Mouse (Mus musculus): Measurements from ENCODE around the gene Metrn. TPM values are rescaled to one million over a fixed set of nuclear protein-coding genes. Genes with fewer than 3 reads are reported as not detected.

Metrn gene
- total and polyA plus RNA-seq, 3 experiments: 16.9 to 50.1 (median 23.7) TPM

- TF ChIP-seq MAX (IDR thresholded peaks at IDR 0.05; ENCODE audit: low read length): no peak
- TF ChIP-seq ETS1 (conservative IDR thresholded peaks at IDR 0.05; ENCODE audit: low read depth, low read length): no peak
- TF ChIP-seq E2F4 (IDR thresholded peaks at IDR 0.05; ENCODE audit: insufficient replicate concordance, low read depth, low read length): no peak
- TF ChIP-seq CTCF (conservative IDR thresholded peaks at IDR 0.05 in 1 of 2, IDR thresholded peaks at IDR 0.05 in 1 of 2; ENCODE audit: low read depth in 2 of 2, low read length in 2 of 2): no peak
- TF ChIP-seq MAZ (IDR thresholded peaks at IDR 0.05; ENCODE audit: low read depth, low read length): no peak
- no peak for TF ChIP-seq CHD2 (IDR thresholded peaks at IDR 0.05; ENCODE audit: low read length)
- H3K27me3 ChIP-seq (replicated peaks): peaks cover 97% of the 10 kb centered on the region
- dilution Hi-C loops (cut with MboI; ENCODE audit: extremely low pct_ligation_motif_present, extremely low pct_unique_long_range_greater_than_20kb, low sequenced_read_pairs): no loop called here
- H3K4me2 ChIP-seq (ENCODE audit: insufficient read depth, low read depth, poor library complexity, severe bottlenecking): no peak within 1 kb of the TSS
- H3K79me2 ChIP-seq (replicated peaks; ENCODE audit: control insufficient read depth, extremely low read depth, insufficient read depth, poor library complexity, severe bottlenecking): no peaks in the 10 kb centered on the region
- H3K9ac ChIP-seq (ENCODE audit: insufficient read depth, low read depth): no peak within 1 kb of the TSS
- H3K36me3 ChIP-seq (replicated peaks in 1 of 2; ENCODE audit: control insufficient read depth in 1 of 2, insufficient read depth in 1 of 2, low read length in 1 of 2): no peaks in the 10 kb centered on the region
- no peak within 1 kb of the TSS for H3K27ac ChIP-seq (ENCODE audit: insufficient read depth, low read depth)
- H3K9me3 ChIP-seq (replicated peaks; ENCODE audit: low read length): no peaks in the 10 kb centered on the region
- H3K4me3 ChIP-seq (replicated peaks in 1 of 3; ENCODE audit: low read depth in 2 of 3, low read length in 2 of 3, poor library complexity in 1 of 3): no peak within 1 kb of the TSS
- in situ Hi-C loops (cut with MboI; ENCODE audit: low pct_ligation_motif_present, low pct_unique_long_range_greater_than_20kb, low sequenced_read_pairs): no loop called here
- no peaks in the 10 kb centered on the region for H3K4me1 ChIP-seq (ENCODE audit: control insufficient read depth in 1 of 2, insufficient read depth in 2 of 2)
- no peak for DNase-seq (ENCODE audit: extremely low read depth)
Observed at GRCm38 (mm10) chr17:25754241-25754640, 42.7 kb downstream of the Metrn start, which contains the start of gene Msln. Gene Msln, minus strand, starts transcription at chr17:25754378.

- in situ Hi-C loops (cut with MboI; ENCODE audit: low pct_ligation_motif_present, low pct_unique_long_range_greater_than_20kb, low sequenced_read_pairs) (no loop called here), dilution Hi-C loops (cut with MboI; ENCODE audit: extremely low pct_ligation_motif_present, extremely low pct_unique_long_range_greater_than_20kb, low sequenced_read_pairs) (no loop called here)
- H3K9me3 ChIP-seq (replicated peaks; ENCODE audit: low read length): no peaks in the 10 kb centered on the region
- H3K9ac ChIP-seq (ENCODE audit: insufficient read depth, low read depth): no peak overlapping the region
- H3K4me3 ChIP-seq (replicated peaks in 1 of 3; ENCODE audit: low read depth in 2 of 3, low read length in 2 of 3, poor library complexity in 1 of 3): no peak overlapping the region
- no peaks in the 10 kb centered on the region for H3K79me2 ChIP-seq (replicated peaks; ENCODE audit: control insufficient read depth, extremely low read depth, insufficient read depth, poor library complexity, severe bottlenecking)
- H3K4me1 ChIP-seq (ENCODE audit: control insufficient read depth in 1 of 2, insufficient read depth in 2 of 2): no peaks in the 10 kb centered on the region
- H3K27ac ChIP-seq (ENCODE audit: insufficient read depth, low read depth): no peak overlapping the region
- peaks cover 93% of the 10 kb centered on the region for H3K27me3 ChIP-seq (replicated peaks)
- DNase-seq (ENCODE audit: extremely low read depth): no peak
- no peak overlapping the region for H3K4me2 ChIP-seq (ENCODE audit: insufficient read depth, low read depth, poor library complexity, severe bottlenecking)
- H3K36me3 ChIP-seq (replicated peaks in 1 of 2; ENCODE audit: control insufficient read depth in 1 of 2, insufficient read depth in 1 of 2, low read length in 1 of 2): no peaks in the 10 kb centered on the region
- TF ChIP-seq MAFK (IDR thresholded peaks at IDR 0.05; ENCODE audit: insufficient replicate concordance, low read length) (no peak), ZMIZ1 (IDR thresholded peaks at IDR 0.05; ENCODE audit: low read depth, low read length) (no peak), SIN3A (IDR thresholded peaks at IDR 0.05; ENCODE audit: low read length) (no peak), CHD2 (IDR thresholded peaks at IDR 0.05; ENCODE audit: low read length) (no peak), MEF2A (IDR thresholded peaks at IDR 0.05; ENCODE audit: borderline replicate concordance, low read depth, low read length) (no peak), HCFC1 (IDR thresholded peaks at IDR 0.05; ENCODE audit: low read depth, low read length) (no peak), TBP (conservative IDR thresholded peaks at IDR 0.05; ENCODE audit: low read depth, low read length) (no peak), BHLHE40 (IDR thresholded peaks at IDR 0.05; ENCODE audit: low read depth, low read length) (no peak), MAZ (IDR thresholded peaks at IDR 0.05; ENCODE audit: low read depth, low read length) (no peak), RAD21 (IDR thresholded peaks at IDR 0.05; ENCODE audit: low read depth, low read length) (no peak), POLR2AphosphoS2 (IDR thresholded peaks at IDR 0.05; ENCODE audit: low read depth, low read length) (no peak), MYC (IDR thresholded peaks at IDR 0.05; ENCODE audit: low read depth, low read length) (no peak), ZC3H11A (IDR thresholded peaks at IDR 0.05; ENCODE audit: low read depth, low read length) (no peak)
Observed at GRCm38 (mm10) chr17:25751446-25751845, 45.5 kb downstream of the Metrn start.
